Mouse (Mus musculus): ENCODE measurements at regions not wholly inside any gene's neighbourhood (a gene's known extent, or its start where the extent isn't known, plus 50 kb on each side); places are given as distances from the start of the nearest gene placed in this dataset.
A peak's percentile ranks its signal among the peaks of the same experiment; 100 is the strongest.
"Not testable (repeated sequence)": the region's sequence is repeated elsewhere in the genome, so short reads cannot be mapped to it uniquely, and the experiment has no call there.

GRCm38 (mm10) chr15:93189266-93189855 lies 85.6 kb downstream of the Gxylt1 start:
- no peak for DNase-seq (ENCODE audit: inconsistent ontology term)

GRCm38 (mm10) chr15:93176221-93176620 lies 98.8 kb downstream of the Gxylt1 start:
- peak; percentile 50 for DNase-seq (ENCODE audit: inconsistent ontology term)

GRCm38 (mm10) chr15:93168784-93169183 lies 106.2 kb downstream of the Gxylt1 start:
- no peak for DNase-seq (ENCODE audit: inconsistent ontology term)

GRCm38 (mm10) chr15:93167451-93167850 lies 107.5 kb downstream of the Gxylt1 start:
- no peak for DNase-seq (ENCODE audit: inconsistent ontology term)

- DNase-seq (ENCODE audit: inconsistent ontology term): peak; percentile 92
Observed at GRCm38 (mm10) chr15:93161924-93162910, 112.8 kb downstream of the Gxylt1 start.

GRCm38 (mm10) chr15:93161329-93161728 lies 113.7 kb downstream of the Gxylt1 start:
- DNase-seq (ENCODE audit: inconsistent ontology term): no peak

- DNase-seq (ENCODE audit: inconsistent ontology term): no peak
Observed at GRCm38 (mm10) chr15:93155756-93156155, 119.2 kb downstream of the Gxylt1 start.

GRCm38 (mm10) chr15:93154022-93154421 lies 121.0 kb downstream of the Gxylt1 start:
- no peak for DNase-seq (ENCODE audit: inconsistent ontology term)

GRCm38 (mm10) chr15:93144899-93145298 lies 130.1 kb downstream of the Gxylt1 start:
- DNase-seq (ENCODE audit: inconsistent ontology term): no peak

- DNase-seq (ENCODE audit: inconsistent ontology term): no peak
Observed at GRCm38 (mm10) chr15:93144264-93144663, 130.7 kb downstream of the Gxylt1 start.

- DNase-seq (ENCODE audit: inconsistent ontology term): no peak
Observed at GRCm38 (mm10) chr15:93133379-93133778, 141.6 kb downstream of the Gxylt1 start.

- no peak for DNase-seq (ENCODE audit: inconsistent ontology term)
Observed at GRCm38 (mm10) chr15:93131056-93131455, 143.9 kb downstream of the Gxylt1 start.

- DNase-seq (ENCODE audit: inconsistent ontology term): no peak
Observed at GRCm38 (mm10) chr15:93125261-93125660, 149.7 kb downstream of the Gxylt1 start.

- no peak for DNase-seq (ENCODE audit: inconsistent ontology term)
Observed at GRCm38 (mm10) chr15:93121156-93121555, 153.8 kb downstream of the Gxylt1 start.

- DNase-seq (ENCODE audit: inconsistent ontology term): not testable (repeated sequence)
Observed at GRCm38 (mm10) chr15:93117806-93118205, 157.2 kb downstream of the Gxylt1 start.

- peak; percentile 30 for DNase-seq (ENCODE audit: inconsistent ontology term)
Observed at GRCm38 (mm10) chr15:93115674-93116102, 159.3 kb downstream of the Gxylt1 start.

GRCm38 (mm10) chr15:93104936-93105335 lies 170.0 kb downstream of the Gxylt1 start:
- DNase-seq (ENCODE audit: inconsistent ontology term): no peak

GRCm38 (mm10) chr15:93103426-93103825 lies 171.6 kb downstream of the Gxylt1 start:
- DNase-seq (ENCODE audit: inconsistent ontology term): no peak

- DNase-seq (ENCODE audit: inconsistent ontology term): no peak
Observed at GRCm38 (mm10) chr15:93101881-93102280, 173.1 kb downstream of the Gxylt1 start.

GRCm38 (mm10) chr15:93100837-93101236 lies 174.1 kb downstream of the Gxylt1 start:
- no peak for DNase-seq (ENCODE audit: inconsistent ontology term)

GRCm38 (mm10) chr15:93099840-93100239 lies 175.1 kb downstream of the Gxylt1 start:
- DNase-seq (ENCODE audit: inconsistent ontology term): no peak

- DNase-seq (ENCODE audit: inconsistent ontology term): no peak
Observed at GRCm38 (mm10) chr15:93096335-93096734, 178.6 kb downstream of the Gxylt1 start.

- no peak for DNase-seq (ENCODE audit: inconsistent ontology term)
Observed at GRCm38 (mm10) chr15:93095224-93095623, 179.8 kb downstream of the Gxylt1 start.
